Mouse (Mus musculus): ENCODE data around the gene Mecom.

DNA sequence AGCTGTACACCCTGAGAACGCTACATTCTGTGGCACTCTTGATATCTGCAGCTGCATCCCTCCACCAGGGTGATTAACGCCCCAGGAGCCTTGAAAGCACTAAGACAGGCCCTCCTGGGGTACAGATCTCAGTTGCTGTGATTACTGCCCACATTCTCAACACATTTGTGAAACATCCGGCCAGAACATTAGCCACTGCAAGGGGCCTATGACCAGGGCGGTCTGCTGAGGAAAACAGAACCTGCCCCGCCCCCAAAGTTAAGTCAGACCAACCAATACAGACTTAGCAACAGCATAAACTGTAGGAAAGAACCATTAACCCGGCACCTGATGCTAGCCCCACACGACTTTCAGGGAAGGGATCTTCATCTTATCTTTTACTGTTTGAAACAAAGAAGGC lies 109.8 kb downstream of the Mecom start:
- TF ChIP-seq CTCF (IDR thresholded peaks at IDR 0.05) (no peak), EP300 (IDR thresholded peaks at IDR 0.05) (no peak)
